Mouse (Mus musculus): ENCODE measurements at regions not wholly inside any gene's neighbourhood (a gene's known extent, or its start where the extent isn't known, plus 50 kb on each side); places are given as distances from the start of the nearest gene placed in this dataset.

- no peak for ATAC-seq (ENCODE audit: low read depth)
- Histone ChIP-seq H3K27me3 (no peaks in the 10 kb centered on the region), H3K9ac (no peak overlapping the region), H3K9me3 (no peaks in the 10 kb centered on the region), H3K4me1 (replicated peaks) (no peaks in the 10 kb centered on the region), H3K27ac (replicated peaks) (no peak overlapping the region), H3K36me3 (no peaks in the 10 kb centered on the region), H3K4me2 (no peak overlapping the region), H3K4me3 (no peak overlapping the region)
- 71% methylated on average over 3 of the region's 3 CpGs for WGBS
Measured at GRCm38 (mm10) chr7:94061814-94062545, 982.3 kb downstream of the Fam181b start.
